Mouse (Mus musculus): ENCODE measurements at regions not wholly inside any gene's neighbourhood (a gene's known extent, or its start where the extent isn't known, plus 50 kb on each side); places are given as distances from the start of the nearest gene placed in this dataset.
"Not testable (repeated sequence)": the region's sequence is repeated elsewhere in the genome, so short reads cannot be mapped to it uniquely, and the experiment has no call there.

DNA sequence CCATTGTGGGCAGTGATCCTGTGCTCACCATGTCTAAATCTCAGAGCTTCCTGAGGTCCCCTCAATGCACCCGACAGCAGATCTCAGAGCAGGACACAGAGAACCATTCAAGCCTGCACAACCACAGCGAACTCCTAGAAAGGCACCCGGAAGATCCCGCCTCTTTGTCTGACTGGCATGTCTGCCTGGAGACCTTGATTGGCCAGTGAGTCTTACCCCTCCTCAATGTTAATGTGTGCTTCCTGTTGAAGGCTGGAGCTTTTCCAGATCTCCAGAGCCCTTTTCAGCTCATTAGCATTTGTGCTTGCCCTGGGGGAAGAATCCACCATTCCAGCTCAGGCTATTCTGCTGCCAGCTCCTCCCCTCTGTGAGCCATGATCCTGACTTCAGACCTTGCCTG is 91.8 kb downstream of the 2410141K09Rik start:
- DNase-seq (ENCODE audit: low spot score in 2 of 2), result not testable (repeated sequence)

DNA sequence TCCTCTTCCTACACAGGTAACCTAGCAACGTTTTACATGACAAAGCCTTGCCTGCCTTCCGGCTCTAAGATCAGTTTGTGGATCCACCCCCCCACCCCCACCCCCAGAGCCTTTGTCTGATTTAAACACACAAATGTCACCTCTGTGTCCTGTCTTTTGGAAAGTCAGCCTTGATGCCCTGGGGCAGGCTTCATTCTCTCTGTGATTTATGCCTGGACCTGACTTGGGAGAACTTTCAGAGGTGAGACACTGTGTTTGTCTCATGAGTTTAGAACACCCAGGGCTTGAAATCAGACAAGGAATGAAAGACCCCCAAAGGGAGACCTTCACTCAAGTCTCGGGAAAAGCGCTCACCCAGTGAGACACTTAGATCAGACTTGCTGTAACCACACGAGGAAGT is 92.9 kb upstream of the Gm10772 start:
- DNase-seq (ENCODE audit: low spot score in 2 of 2), result not testable (repeated sequence)

DNA sequence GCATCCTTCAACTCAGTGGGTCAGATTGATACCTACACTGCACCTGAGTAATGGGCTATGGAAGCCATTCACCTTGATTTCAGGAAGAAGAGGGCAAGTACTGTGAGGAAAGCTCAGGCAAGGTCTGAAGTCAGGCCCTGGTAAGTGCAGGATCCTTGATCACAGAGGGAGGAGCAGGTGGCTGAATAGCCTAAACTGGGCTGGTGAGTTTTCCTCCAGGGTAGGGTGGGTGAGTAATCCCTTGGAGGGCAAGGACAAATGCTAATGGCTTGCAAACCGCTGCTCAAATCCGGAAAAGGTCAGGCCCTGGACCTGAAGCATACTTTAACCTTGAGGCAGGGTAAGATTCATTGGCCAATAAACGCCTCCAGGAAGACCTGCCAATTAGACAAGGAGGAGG is 84.4 kb upstream of the Gm10772 start:
- not testable (repeated sequence) for DNase-seq (ENCODE audit: low spot score in 2 of 2)

DNA sequence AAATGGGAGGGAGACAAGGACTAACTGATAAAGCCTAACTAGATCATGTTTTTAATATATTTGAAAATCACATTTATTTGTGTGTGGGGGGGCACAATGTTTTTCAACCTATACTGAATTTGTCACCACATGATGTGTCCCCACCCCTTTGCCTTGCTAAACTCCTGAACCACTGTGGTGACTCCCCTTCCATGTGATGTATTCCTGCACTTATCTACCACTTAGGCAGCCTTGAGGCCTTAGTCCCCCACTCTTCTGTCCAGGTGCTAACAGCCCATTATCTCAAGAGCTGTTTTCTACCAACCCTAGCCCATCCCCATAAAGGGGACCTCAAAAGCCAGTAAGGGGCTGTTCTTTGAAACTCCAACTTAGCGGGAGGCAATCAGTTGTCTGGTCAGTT is 72.5 kb upstream of the Gm10772 start:
- DNase-seq (ENCODE audit: low spot score in 2 of 2), result peak in 1 of 2 experiments; percentile 55

DNA sequence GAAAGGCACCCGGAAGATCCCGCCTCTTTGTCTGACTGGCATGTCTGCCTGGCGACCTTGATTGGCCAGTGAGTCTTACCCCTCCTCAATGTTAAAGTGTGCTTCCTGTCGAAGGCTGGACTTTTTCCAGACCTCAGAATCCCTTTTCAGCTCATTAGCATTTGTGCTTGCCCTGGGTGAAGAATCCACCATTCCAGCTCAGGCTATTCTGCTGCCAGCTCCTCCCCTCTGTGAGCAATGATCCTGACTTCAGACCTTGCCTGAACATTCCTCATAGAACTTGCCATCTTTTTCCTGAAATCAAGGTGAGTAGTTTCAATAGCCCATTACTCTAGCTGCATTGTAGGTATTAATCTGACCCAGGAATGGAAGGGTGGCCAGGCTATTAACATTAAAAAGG is 64.0 kb upstream of the Gm10772 start:
- DNase-seq (ENCODE audit: low spot score in 2 of 2), result not testable (repeated sequence)
